Mouse (Mus musculus): ENCODE data around the gene Mei1.
"Not testable (repeated sequence)": the region's sequence is repeated elsewhere in the genome, so short reads cannot be mapped to it uniquely, and the experiment has no call there.

Gene Mei1

GRCm38 (mm10) chr15:82086131-82086530 lies 16.3 kb downstream of the Mei1 start:
- no peak for DNase-seq

DNA sequence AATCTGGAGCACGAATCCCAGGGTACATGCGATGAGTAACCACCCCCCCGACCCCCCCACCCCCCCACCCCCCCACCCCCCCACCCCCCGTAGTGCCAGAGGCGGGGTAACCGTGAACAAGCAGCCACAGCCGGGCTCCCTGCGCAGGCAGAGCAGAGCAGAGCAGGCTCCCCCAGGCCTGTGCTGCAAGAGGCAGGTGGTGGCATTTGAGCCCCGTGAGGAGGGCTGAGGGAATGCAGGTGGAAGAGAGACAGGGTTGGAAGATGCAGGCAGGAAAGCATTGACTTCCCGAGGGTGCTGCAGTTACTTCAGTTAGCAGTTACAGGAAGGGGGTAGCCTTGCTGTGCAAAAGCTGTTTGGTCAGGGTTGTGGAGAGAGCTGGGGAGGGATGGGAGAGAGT lies 17.5 kb downstream of the Mei1 start:
- no peak for DNase-seq

- DNase-seq = no peak
Measured at GRCm38 (mm10) chr15:82091061-82091460, 21.3 kb downstream of the Mei1 start.

- peak; percentile 12 to 22 for DNase-seq
Measured at GRCm38 (mm10) chr15:82106953-82107555, 37.3 kb downstream of the Mei1 start.

DNA sequence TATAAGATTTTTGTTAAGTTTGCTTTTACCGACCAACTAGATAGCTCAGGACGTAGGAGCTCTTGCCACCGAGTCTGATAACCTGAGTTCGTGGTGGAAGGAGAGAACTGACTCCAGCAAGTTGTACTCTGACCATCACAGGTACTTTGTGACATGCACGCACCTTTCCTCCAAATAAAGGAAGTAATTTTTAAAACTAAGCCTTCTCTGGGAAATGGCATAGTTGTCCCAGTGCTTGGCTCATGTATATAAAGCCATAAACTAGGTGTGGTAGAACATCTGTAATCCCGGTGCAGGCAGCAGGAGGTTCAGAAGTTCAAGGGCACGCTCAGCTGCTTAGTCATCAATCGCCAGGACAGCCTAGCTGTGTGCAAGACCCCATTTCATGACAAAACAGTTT lies 50.7 kb downstream of the Mei1 start:
- no peak for DNase-seq

DNA sequence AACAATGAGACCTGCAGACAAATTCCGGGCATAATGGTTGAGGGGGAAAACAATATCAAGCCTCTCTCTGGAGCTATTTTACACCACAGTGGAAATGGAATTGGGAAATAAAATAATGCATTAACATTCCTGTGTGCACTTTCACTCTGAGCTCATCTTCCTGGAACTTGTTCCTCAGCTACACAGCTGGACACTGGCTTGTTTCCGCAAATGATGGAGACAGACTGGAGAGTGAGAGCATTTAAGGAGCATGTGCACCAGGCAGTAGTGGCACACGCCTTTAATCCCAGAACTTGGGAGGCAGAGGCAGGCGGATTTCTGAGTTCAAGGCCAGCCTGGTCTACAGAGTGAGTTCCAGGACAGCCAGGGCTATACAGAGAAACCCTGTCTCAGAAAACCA lies 56.9 kb downstream of the Mei1 start:
- not testable (repeated sequence) for DNase-seq

- peak; percentile 95 to 96 for DNase-seq
Measured at GRCm38 (mm10) chr15:82127426-82128374, 57.9 kb downstream of the Mei1 start, which contains the start of gene Ccdc134. Gene Ccdc134, plus strand, starts transcription at chr15:82127922.

DNA sequence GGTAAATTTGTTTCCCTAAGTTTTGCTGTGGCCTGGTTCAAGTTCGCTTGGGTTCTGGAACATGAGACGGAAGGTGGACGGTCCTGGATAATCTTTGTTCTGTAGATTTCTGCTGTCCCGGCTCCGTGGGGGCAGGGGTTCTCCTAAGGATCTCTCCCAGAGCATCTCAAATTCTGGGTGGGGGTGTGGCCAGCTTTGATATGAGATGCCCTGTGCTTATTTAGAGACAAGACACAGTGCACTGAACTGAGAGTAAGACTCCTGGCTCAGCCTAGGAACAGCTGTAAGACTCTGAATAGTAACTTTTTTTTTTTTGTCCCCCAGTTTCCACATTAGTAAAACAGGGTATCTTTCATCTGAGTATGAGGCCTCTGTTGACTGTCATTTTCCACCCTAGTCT lies 58.6 kb downstream of the Mei1 start:
- no peak for DNase-seq

DNA sequence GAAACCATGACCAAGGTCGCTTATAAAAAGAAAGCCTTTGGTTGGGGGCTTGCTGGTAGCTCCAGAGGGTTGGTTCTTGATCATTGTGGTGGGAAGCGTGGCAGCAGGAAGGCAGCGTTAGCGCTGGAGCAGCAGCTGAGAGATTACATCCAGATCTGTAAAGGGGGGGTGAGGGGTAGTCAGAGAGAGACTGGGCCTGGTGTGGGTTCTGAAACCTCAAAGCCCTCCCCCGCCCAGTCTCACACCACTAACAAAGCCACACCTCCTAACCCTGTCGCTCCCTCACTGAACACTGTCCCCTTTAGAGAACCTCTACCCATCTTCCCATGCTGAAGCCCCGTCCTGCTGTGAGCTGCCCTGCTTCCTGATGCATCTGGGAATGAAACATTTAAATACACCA lies 60.8 kb downstream of the Mei1 start:
- DNase-seq = no peak

GRCm38 (mm10) chr15:82135372-82135771 lies 65.6 kb downstream of the Mei1 start:
- DNase-seq = peak; percentile 39 to 71

DNA sequence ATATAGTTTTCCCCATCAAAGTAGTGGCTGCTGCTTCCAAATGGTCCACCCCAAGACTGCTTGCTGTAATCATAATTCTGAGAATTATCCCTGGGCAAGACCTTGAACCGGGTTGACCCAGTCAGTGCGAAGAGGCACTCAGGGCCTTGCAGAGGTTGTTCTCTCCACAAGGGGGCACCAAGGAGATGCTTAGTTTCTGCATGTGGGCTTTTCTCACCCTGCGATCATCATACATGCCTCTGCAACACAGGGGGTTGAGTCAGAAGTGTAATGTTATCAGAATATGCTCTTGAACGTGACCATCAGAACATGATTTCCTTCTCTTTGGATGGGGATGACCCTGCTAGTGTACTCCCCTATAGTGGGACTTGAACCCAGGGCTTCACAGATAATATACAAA lies 68.8 kb downstream of the Mei1 start:
- peak; percentile 53 to 59 for DNase-seq

DNA sequence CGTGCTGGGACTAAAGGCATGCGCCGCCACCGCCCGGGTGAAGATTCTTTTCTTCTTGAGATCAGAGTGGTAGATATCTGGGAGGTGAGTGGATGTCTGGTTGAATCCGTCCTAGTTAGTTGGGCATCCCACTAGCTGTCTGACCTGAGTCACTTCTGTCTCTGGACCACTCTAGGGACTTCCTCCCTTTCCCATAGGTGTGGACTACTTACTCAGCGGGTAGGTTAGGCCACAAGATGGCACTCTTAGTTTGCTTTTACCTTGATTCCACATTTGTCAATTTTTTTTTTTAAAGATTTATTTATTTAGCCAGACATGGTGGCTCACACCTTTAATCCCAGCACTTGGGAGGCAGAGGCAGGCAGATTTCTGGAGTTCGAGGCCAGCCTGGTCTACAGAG lies 69.4 kb downstream of the Mei1 start:
- no peak for DNase-seq

GRCm38 (mm10) chr15:82140355-82140754 lies 70.6 kb downstream of the Mei1 start:
- DNase-seq = peak; percentile 66 to 81

DNA sequence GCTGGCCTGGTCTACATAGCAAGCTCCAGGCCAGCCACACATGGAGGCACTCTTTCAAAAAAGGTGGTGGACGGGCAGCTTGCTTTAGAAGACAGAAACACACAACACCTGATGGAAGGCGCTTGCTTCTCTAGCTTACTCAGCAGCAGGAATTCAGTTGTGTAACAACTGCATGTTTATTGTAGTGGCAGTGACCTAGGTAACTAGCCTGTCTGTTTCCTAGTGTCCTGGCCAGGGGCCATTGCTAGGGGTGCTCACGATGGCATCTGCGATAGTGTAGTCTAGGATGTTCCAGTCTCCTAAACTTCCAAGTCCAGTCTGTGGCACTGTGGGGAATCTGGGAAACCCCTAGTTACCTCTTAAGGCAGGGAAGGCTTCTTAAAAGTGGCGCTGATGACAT lies 74.4 kb downstream of the Mei1 start:
- DNase-seq = no peak

DNA sequence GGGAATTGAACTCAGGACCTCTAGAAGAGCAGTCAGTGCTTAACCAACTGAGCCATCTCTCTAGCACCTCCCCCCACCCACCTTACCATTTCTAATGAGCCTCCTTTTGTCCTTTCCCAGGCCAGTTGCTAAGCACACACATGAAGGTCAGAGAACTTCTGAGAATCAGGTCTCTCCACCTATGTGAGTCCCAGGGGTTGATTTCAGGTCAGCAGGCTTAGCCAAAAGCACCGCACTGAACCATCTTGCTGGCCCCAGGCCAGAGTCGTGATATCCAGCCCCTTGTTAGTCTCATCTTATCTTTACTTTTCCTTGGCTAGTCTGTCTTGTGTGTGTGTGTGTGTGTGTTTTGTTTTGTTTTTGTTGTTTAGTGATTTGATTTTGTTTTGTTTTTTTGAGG lies 75.6 kb downstream of the Mei1 start:
- no peak for DNase-seq

DNA sequence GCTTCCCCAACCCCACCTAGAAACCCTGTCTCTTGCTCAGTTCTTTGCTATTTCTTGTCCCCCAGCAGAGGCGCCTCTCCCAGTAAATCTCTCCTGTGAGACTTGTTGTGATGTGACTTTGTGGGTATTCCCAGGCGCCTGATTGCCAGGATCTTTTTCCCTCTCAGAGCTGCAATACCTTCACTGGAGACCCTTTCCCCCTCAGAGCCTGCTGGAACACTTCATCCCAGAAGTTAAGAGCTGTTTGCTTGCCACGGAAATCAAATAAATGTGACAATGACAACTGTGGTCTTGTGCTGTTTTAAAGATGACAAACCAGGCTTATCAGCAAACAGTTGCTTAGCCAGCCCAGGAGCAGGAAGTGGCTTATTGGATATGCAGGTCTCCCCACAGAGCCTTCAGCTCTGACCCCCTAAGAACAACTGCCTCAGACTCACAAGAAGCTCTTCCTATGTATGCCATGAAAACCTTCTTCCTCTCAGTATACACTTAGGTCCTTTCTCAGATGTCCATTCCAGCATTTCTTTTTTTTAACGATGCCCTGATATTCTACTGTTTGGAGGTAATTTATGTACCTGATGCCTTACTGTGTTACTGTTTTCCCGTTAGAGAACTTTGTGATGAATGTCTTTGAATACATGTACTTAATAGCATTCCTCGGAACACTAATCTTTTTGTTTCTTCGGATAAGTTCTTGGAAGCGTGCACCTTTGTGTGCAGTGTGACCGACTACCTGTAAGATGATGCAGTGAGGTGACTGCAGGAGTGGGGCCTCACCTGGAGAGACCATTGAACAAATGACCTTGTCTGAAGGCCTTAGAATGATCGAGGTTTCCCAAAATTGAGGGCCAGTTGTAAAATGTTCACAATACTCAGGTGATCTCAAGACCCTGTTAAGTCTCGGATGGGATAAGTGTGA lies 76.3 kb downstream of the Mei1 start:
- DNase-seq = no peak

DNA sequence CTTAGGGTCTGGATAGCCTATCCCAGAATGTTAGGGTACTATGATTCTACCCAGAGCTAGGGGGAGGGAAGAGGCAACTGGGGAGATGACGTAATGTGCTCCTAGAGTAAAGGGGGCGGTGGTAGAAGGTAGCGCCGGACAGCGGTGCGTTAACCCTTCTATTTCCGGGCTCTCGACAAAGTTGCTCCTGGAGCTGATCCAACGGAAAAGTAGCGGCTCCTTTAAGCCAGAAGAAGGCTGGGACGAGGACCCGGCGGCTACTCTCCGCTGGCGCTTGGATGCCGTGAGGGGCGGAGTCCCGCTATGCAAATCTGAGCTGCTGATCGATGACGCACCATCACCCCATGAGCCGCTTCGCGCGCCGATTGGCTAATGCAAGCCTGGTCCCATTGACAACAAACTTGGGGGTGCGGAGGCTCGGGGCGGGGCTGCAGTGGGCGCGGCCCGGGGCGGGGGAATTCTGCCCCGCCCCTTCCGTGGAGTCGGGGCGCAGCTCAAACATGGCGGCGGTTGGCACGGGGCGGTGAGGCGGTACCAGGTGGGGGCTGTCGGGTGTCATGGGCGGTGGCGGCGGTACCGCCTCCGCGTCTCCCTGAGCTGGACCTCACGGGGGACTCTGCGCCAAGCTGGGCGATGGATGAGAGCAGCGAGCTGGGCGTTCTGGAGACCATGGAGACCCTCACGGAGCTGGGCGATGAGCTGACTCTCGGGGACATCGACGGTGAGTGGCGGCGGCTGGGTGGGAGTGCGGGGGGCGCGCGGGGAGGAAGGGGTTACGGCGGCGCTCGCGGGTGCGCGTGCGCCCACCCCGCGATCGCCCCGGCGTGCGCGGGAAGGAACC lies 77.2 kb downstream of the Mei1 start, which contains the start of gene Srebf2:
Gene Srebf2, plus strand, starts transcription at position 412 of the 841 bp plus-strand sequence.
- DNase-seq = peak; percentile 96 to 98

- peak; percentile 47 to 67 for DNase-seq
Measured at GRCm38 (mm10) chr15:82147611-82148111, 77.9 kb downstream of the Mei1 start.

DNA sequence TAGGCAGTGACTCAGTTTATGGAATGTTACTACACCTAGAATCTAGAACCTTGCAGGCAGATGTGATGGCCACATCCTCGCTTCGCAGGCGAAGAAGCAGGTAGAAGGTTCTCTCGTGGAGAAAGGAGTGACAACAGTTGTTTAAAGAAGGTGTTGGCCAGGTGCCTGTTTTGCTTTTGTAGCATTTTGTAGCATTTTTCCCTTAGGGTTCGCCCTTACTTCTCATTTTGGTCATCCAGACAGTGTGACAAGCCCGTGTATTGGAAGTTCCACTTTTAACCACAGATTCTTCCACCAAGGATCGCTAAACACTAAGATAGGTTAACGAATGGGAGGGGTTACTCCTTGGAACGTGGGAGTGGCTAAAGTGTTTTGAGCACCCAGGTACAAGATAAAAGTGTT lies 78.7 kb downstream of the Mei1 start:
- no peak for DNase-seq

DNA sequence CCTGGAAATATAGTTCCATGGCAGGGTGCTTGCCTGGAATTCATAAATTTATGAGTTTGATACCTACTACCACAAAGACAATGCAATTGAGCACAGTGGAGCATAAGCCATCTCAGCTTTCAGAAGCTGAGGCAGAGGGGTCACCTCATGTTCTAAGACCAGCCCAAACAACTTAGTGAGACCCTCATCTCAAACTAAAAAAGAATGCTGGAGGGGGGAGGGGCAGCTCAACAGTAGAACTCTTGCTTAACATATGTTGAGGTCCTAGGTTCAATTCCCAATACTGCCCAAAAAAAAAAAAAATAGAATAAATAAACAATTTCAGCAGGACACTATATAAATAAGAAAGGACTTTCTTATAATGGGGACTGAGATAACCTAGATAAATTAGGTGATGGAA lies 80.2 kb downstream of the Mei1 start:
- DNase-seq = no peak

GRCm38 (mm10) chr15:82151176-82151575 lies 81.4 kb downstream of the Mei1 start:
- DNase-seq = no peak

DNA sequence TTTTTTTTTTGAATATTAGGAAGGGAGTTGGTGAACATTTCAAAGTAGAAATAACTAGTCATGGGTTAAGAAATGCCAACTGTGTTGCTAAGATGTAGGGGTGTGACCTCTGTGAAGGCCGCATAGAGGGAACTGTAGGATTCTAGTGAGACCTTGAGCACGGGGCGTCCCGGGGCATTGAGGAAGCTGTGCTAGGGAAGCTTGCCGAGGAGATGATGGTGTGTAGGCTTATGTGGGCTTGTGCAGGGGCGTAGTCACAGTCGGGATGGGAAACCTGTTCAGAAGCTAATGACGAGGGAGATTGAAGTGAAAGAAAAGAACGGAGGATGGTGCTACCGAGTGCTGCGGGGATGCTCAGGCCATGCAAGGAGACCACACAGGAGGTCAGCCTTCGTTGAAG lies 82.2 kb downstream of the Mei1 start:
- no peak for DNase-seq
